Mouse (Mus musculus) right cerebral cortex, adult 2 months (tissue): ENCODE measurements at regions not wholly inside any gene's neighbourhood (a gene's known extent, or its start where the extent isn't known, plus 50 kb on each side); places are given as distances from the start of the nearest gene placed in this dataset.
A peak's percentile ranks its signal among the peaks of the same experiment; 100 is the strongest.

Experiments used
- DNase-seq, 2 experiments: peaks; one replicate each; pipeline ENCODE4 v3.0.0; 2021 to 2022; ENCODE audit warnings: low spot score in 2 of 2

GRCm38 (mm10) chr8:97477098-97477457 lies 1588.7 kb upstream of the Got2 start:
- no peak for DNase-seq

GRCm38 (mm10) chr8:97476430-97477097 lies 1588.2 kb upstream of the Got2 start:
- no peak for DNase-seq

- no peak for DNase-seq
Observed at GRCm38 (mm10) chr8:97473326-97473725, 1585.0 kb upstream of the Got2 start.

- no peak for DNase-seq
Observed at GRCm38 (mm10) chr8:97461478-97461877, 1573.1 kb upstream of the Got2 start.

DNA sequence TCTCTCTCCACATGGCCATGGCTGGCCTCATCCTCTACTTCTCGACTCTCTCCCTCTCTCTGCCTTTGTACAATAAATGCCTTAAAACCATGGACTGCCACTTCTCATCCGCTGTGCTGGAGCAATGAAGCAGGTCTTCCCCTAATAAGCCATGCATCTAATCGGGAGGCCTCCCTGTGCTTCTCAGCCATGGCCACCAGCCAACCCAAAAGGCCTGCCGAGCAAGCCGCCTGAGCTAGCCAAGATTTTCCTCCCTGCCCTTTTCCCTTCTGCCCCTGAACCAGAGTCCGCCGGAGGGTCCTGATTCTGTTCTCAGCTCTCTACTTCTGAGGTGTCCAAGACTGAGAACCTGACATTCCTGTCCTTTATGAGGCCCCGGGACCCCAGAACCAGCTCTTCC lies 1559.3 kb upstream of the Got2 start:
- no peak for DNase-seq

DNA sequence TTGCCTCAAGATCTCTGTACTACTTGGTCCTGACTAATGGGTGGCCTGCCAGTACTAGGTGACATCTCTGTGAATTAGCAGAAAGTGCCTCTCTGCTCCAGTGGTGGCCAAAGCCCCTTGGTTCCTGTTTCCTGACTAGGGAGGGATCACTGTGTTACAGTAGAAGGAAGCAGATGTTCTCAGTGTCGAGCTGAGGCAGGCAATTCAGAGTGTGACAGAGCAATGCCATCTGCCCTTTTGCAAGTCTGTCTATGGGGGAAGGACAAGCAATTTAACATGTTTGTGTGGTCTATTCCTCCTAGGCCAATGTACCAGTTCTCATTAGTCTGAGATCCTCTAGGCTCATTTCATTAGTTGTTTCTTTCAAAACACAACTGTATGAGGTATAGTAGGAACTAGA lies 1553.1 kb upstream of the Got2 start:
- DNase-seq: no peak

- DNase-seq: no peak
Observed at GRCm38 (mm10) chr8:97433584-97433983, 1545.2 kb upstream of the Got2 start.

DNA sequence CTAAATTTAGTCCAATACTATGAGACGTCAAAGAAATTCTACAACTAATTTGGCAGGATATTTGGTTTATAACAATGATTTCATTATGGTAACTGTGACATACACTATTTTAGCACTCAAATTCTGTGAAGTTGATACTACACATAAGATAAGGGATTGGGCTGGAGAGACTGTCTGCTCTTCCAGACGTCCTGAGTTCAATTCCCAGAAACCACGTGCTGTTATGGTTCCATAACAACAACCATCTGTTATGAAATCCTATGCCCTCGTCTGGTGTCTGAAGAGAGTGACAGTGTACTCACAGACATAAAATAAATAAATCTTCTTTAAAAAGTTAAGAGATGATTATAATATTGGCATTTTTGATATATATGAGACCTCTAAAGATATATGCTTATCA lies 1543.1 kb upstream of the Got2 start:
- DNase-seq: no peak

DNA sequence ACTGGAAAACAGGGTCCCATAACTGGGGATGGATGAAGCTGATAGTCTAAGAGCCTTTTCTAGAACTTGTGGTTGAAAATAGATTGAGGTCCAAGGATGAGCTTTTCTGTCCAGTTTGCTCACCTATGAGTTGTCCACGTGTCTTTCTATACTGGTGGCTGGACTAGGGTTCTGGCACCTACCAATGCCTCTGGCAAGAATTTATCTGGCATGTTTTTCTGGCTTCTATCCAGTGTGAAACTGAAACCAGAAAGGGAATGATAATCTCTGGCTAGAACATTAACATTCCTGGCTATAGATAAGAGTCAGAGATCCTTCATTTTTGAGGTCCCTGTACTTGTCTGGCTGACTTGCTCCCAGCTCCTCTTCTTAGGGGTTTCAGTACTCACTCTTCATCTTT lies 1534.0 kb upstream of the Got2 start:
- DNase-seq: no peak

GRCm38 (mm10) chr8:97414742-97415141 lies 1526.4 kb upstream of the Got2 start:
- DNase-seq: no peak

DNA sequence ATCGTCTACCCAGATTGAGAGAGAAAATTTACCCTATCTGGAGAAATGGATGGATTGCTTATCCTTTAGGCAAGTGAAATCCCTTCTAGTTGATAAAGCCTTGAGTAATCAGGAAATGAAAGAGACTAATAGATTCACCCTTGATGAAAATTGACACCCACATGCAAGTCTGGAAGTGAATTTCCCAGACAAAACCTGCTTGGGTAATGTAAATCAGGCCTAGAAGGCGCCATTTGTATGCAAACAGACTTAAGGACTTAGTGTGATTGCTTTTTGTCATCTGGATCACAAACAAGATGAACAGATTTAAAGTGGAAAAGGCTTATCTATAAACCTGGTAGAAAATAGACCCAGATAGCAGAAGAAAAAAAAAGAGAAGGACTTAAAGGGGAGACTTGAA lies 1515.0 kb upstream of the Got2 start:
- DNase-seq: no peak

DNA sequence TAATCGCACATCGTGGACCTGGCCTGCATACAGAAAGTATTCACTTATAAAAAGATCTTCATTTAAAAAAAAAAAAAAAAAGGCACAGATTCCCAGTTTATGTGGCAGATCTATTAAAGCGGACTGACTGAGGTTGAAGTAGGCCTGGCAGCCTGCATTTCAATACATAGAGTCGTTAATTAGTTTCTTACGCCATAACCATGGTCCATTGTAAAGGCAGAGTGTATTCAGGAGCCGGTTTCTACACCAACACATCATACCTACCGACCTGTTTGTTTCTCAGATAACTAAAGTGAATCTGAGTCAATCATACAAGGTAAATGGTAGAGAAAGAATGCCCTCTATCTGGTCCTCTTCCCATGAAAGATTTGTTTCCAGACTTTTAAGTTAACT lies 1509.0 kb upstream of the Got2 start:
- no peak for DNase-seq

GRCm38 (mm10) chr8:97396634-97397326 lies 1508.4 kb upstream of the Got2 start:
- no peak for DNase-seq

- peak; percentile 5 to 34 for DNase-seq
Observed at GRCm38 (mm10) chr8:97389651-97390050, 1501.3 kb upstream of the Got2 start.

GRCm38 (mm10) chr8:97389149-97389548 lies 1500.8 kb upstream of the Got2 start:
- DNase-seq: no peak

GRCm38 (mm10) chr8:97374911-97375771 lies 1486.8 kb upstream of the Got2 start:
- DNase-seq: no peak

DNA sequence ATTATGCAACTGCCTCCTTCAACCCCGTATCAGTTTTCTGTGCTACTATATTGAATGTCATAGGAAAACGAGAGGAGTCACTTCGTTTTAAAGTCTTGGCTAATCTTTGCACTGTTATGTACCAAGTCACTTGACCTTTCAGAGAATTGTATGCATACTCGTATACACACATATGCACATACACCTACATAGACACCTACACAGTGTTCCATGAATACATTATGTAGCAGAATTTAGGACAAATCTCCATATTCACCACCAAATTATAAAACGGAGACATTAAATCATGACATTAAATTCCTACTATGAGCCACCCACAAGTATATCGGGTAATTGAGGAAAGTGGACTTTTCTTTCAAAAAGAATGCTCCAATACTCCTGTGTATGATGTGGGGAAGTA lies 1458.3 kb upstream of the Got2 start:
- DNase-seq: no peak

GRCm38 (mm10) chr8:97315497-97315896 lies 1427.2 kb upstream of the Got2 start:
- no peak for DNase-seq

GRCm38 (mm10) chr8:97308304-97308703 lies 1420.0 kb upstream of the Got2 start:
- no peak for DNase-seq

DNA sequence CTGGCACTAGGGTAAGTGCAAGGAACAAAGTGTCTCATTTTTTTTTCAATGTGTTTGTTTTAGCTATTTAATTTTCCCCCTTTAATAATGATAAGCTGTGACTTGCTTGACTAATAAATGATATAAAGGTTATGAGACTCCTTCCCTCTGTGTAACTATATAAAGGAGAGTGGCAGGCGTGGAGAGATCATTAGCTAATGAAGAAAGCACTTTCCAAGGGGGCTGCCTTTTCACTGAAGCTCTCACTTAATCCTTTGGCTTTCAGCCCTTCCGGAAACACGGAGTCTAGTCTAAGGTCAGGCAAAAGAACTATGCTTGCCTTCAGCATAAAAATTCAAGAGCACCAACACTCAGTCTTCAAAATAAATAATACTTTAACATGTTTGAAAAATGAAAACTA lies 1382.2 kb upstream of the Got2 start:
- no peak for DNase-seq

GRCm38 (mm10) chr8:97260964-97261363 lies 1372.6 kb upstream of the Got2 start:
- no peak for DNase-seq

DNA sequence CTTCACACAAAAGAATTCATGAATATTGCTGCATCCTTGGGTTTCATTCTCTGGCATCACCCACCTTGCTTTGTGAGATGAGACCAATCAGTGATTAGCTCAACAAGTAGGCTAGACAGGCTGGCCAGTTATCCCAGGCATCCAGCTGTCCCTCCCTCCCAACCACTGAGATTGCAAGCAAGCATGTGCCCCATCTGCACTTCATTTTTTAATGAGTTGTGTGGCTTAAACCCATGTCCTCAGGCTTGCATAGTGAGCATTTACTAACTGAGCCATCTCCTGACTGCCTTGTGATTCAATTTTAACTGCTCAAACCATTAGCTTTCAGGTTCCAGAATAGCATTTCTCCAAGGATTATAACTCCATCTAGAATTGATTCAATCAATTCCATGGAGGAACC lies 1365.8 kb upstream of the Got2 start:
- no peak for DNase-seq

DNA sequence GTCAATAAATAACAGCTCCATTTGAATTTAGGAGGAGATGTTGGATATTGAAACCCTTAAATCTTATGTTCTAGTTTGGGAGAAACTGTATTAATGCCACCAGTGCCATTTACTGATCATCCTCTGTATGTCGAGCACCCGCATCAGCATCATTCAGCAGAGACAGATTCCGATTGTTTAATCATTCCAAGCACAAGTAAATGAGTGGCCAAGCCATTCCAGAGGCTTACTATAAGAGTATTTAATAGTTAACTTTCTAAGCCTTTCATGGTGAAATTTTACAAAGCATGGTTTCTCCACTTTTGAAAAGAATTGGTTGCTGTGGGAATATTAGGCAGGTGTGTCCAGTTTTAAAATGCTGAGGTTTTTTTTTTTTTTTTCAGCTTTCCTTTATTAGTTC lies 1363.9 kb upstream of the Got2 start:
- DNase-seq: no peak
